Mouse (Mus musculus) megakaryocyte progenitor cell, adult 5-6 weeks (primary cell): ENCODE results near the gene Ddx39. TPM values are rescaled to one million over a fixed set of nuclear protein-coding genes. Genes with fewer than 3 reads are reported as not detected.

ENCODE experiments used
- ATAC-seq: replicated peaks from 2 replicates; pipeline ENCODE4 v1.8.0; 2016; ENCODE audit warnings: mild to moderate bottlenecking, moderate TSS enrichment, inconsistent platforms; ENCODE audit not compliant: poor library complexity
- total RNA-seq, 2 experiments: library from RNA; stranded (forward) in 1 of 2; stranded (reverse) in 1 of 2; fragments of 157-497, 149-512 nt in 1 of 2; fragments of 200-1000 nt in 1 of 2; gene quantifications; 2 replicates each; pipeline versions ENCODE4 v1.2.3 to v1.2.4; 2015 to 2017

The Ddx39 gene
- total RNA-seq, 2 experiments from 2014 or later = 131 to 139 TPM

DNA sequence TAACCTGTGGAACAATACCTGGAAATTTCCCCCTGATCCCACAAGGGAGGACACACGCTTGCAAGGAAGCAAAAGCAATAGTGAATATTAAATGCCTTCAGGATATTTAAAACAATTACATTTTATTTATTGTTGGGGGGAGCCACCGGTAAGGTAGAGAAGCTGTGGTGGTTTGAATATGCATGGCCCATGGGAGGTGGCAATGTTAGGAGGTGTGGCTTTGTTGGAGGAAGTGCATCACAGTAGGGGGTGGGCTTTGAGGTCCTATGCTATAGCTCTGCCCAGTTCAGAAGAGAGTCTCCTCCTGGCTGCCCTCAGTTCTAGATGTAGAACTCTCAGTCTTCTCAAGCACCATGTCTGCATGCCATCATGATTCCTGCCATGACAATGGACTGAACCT lies 49.7 kb downstream of the Ddx39 start:
- ATAC-seq = no peak

DNA sequence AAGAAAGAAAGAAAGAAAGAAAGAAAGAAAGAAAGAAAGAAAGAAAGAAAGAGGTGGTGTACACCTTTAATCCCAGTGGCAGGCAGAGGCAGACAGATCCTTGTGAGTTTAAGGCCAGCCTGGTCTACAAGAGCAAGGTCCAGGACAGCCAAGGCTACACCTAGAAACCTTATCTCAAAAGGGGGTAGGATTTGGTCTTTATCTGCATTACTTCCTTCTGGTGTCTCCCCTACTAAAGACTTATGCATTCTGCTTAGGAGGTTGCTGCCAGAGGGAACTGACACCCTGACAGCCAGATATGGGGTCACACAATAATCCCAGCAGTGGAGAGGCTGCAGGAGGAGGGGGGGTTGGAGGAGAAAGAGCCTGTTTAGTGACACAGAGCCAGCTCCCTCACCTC lies 50.7 kb downstream of the Ddx39 start:
- no peak for ATAC-seq

DNA sequence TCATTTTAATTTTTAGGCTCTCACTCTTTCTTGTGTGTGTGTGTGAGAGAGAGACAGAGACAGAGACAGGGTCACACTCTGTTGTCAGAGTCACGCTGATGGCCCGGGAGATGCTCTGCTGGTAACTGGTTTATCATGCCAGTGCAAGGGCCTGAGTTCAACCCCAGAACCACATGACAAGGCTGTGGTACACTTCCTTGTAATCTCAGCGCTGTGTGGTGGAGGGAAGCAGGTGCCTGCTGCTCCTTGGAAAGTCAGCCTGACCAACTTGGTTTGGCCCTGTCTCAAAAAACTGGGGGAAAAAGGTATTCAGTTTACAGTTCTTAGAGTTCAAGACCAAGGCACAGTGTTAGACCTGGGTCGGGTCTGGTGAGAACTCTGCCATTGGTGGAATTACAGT lies 52.5 kb downstream of the Ddx39 start:
- ATAC-seq = peak; percentile 50

DNA sequence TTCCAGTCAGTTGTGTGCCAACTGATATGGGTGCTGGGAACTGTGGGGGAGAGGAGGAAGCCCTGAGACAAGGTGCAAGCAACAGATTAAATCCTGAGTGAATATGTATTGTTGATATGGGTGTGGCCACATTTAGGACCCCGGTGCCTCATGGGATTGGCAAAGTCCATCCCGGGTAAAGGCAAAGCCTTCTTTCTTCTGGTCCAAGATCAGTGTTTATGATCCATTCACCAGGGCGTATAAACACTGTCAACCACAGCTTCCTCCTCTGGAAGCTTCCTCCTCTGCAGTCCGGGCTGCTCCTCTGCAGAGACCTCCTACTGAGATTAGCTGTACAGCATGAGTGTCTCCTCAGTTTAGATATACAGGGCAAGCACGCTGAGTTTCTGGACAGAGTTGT lies 53.5 kb downstream of the Ddx39 start:
- ATAC-seq = peak; percentile 74

DNA sequence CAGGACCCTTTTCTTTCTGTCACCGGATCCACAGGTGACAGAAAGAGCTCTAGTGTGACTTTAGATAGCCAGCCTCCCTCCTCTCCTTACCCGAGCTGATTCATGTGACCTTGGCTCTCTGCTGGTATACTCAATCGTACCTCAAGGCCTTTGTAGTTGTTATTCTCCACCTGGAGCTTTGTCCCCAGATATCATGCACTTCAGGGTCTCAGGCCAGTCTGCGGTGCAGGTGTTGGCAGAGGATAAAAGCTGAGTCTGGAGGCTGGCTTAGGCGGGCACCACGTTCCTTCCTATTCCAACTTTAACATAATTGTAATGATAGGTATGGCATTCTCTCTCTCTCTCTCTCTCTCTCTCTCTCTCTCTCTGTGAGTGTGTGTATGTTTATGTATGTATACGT lies 54.7 kb downstream of the Ddx39 start:
- ATAC-seq = no peak

DNA sequence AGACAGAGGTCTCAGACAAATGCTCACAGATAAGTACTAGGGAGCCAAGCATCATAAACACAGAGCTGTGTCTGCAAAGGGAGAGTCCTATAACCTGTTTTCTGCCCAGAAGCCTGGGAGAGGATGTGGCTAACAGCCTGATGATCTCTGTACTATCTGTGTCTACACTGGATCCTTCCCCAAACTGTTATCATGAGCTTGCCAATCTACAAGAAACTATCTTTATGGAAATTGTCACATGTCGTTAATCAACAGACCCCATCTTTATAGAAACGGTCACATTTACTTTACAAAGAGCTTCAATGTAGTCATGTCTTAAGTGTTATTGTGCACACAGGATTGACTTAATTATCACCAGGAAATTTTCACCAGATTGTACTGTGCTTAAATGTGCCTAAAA lies 55.7 kb downstream of the Ddx39 start:
- ATAC-seq = no peak

DNA sequence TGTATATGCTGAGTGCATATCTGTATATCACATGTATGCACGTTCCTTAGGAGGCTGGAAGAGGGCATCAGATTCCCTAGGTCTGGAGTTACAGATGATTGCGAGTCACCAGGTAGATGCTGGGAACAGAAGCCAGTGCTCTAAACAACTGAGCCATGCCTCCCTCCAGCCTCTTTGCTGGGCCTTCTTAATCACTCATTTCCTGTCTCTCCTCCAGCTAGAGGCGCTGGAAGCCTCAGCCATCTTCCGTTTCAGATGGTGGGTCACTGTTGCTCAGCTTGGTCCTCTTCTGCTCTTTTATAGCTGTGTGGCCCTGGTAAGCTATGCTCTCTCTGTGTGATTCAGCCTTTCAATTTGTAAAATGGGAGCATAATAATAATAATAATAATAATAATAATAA lies 56.8 kb downstream of the Ddx39 start:
- ATAC-seq = no peak

GRCm38 (mm10) chr8:83772701-83773451 lies 57.9 kb downstream of the Ddx39 start:
- peak; percentile 59 for ATAC-seq

DNA sequence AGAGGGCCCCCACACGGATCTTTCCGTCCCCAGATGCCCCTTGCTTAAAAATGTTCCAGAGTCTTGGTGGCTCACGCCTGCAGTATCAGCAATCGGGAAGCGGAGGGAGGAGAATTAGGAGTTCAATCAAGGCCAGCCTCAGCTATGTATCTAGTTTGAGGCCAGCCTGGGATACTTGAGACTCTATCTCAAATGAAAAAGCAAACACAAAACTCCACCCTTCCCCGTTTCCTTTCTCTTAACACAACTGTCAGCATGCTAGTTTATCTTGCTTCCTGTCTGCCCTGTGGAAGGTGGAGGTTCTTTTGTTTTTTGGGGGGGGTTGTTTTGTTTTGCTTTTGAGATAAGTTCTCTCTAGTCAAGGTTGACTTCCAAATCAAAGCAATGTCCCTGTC lies 58.5 kb downstream of the Ddx39 start:
- ATAC-seq = peak; percentile 32

- ATAC-seq = no peak
Measured at GRCm38 (mm10) chr8:83774221-83774620, 59.2 kb downstream of the Ddx39 start.

Other genes starting within 250 kb of the Ddx39 start
- gene Olfr370, start 179.4 kb upstream of the Ddx39 start, total RNA-seq (2015) = not detected in 2 replicates
- not detected in 2 replicates for gene Olfr370, start 179.4 kb upstream of the Ddx39 start, total RNA-seq (2017)
- gene Ndufb7, start 148.5 kb upstream of the Ddx39 start, total RNA-seq (2015) = 158 and 163 TPM in 2 replicates
- 252 and 255 TPM in 2 replicates for gene Ndufb7, start 148.5 kb upstream of the Ddx39 start, total RNA-seq (2017)
- 363 and 424 TPM in 2 replicates for gene Tecr, start 107.2 kb upstream of the Ddx39 start, total RNA-seq (2015)
- gene Tecr, start 107.2 kb upstream of the Ddx39 start, total RNA-seq (2017) = 324 and 345 TPM in 2 replicates
- 45.5 and 47.6 TPM in 2 replicates for gene Dnajb1, start 107.0 kb upstream of the Ddx39 start, total RNA-seq (2015)
- gene Dnajb1, start 107.0 kb upstream of the Ddx39 start, total RNA-seq (2017) = 26.2 and 28.0 TPM in 2 replicates
- gene Gipc1, start 62.5 kb upstream of the Ddx39 start, total RNA-seq (2015) = 14.7 and 19.0 TPM in 2 replicates
- 14.3 and 17.8 TPM in 2 replicates for gene Gipc1, start 62.5 kb upstream of the Ddx39 start, total RNA-seq (2017)
- 0.10 TPM in 1 of 2 replicates, not detected in the other for gene Ptger1, start 48.5 kb upstream of the Ddx39 start, total RNA-seq (2015)
- gene Ptger1, start 48.5 kb upstream of the Ddx39 start, total RNA-seq (2017) = 0.87 and 1.6 TPM in 2 replicates
- 31.5 and 31.6 TPM in 2 replicates for gene Pkn1, start 16.0 kb upstream of the Ddx39 start, total RNA-seq (2015)
- 62.5 and 78.8 TPM in 2 replicates for gene Pkn1, start 16.0 kb upstream of the Ddx39 start, total RNA-seq (2017)
- 27.1 and 29.1 TPM in 2 replicates for gene Adgre5, start 26.1 kb downstream of the Ddx39 start, total RNA-seq (2015)
- 19.8 and 30.2 TPM in 2 replicates for gene Adgre5, start 26.1 kb downstream of the Ddx39 start, total RNA-seq (2017)
- 2.9 and 5.9 TPM in 2 replicates for gene Adgrl1, start 184.9 kb downstream of the Ddx39 start, total RNA-seq (2015)
- gene Adgrl1, start 184.9 kb downstream of the Ddx39 start, total RNA-seq (2017) = 2.3 and 2.4 TPM in 2 replicates
- not detected in 2 replicates for gene Gm10644, start 240.0 kb downstream of the Ddx39 start, total RNA-seq (2015)
- 0.46 TPM in 1 of 2 replicates, not detected in the other for gene Gm10644, start 240.0 kb downstream of the Ddx39 start, total RNA-seq (2017)
- 40.3 and 51.0 TPM in 2 replicates for gene Asf1b, start 240.3 kb downstream of the Ddx39 start, total RNA-seq (2015)
- gene Asf1b, start 240.3 kb downstream of the Ddx39 start, total RNA-seq (2017) = 32.5 and 38.1 TPM in 2 replicates